Mouse (Mus musculus): ENCODE results near the gene Ly6c1. TPM values are rescaled to one million over a fixed set of nuclear protein-coding genes. Genes with fewer than 3 reads are reported as not detected.
"Not testable (repeated sequence)": the region's sequence is repeated elsewhere in the genome, so short reads cannot be mapped to it uniquely, and the experiment has no call there.

Gene Ly6c1
- polyA plus RNA-seq, 1 experiment from 2014 or later = 0.74 TPM

DNA sequence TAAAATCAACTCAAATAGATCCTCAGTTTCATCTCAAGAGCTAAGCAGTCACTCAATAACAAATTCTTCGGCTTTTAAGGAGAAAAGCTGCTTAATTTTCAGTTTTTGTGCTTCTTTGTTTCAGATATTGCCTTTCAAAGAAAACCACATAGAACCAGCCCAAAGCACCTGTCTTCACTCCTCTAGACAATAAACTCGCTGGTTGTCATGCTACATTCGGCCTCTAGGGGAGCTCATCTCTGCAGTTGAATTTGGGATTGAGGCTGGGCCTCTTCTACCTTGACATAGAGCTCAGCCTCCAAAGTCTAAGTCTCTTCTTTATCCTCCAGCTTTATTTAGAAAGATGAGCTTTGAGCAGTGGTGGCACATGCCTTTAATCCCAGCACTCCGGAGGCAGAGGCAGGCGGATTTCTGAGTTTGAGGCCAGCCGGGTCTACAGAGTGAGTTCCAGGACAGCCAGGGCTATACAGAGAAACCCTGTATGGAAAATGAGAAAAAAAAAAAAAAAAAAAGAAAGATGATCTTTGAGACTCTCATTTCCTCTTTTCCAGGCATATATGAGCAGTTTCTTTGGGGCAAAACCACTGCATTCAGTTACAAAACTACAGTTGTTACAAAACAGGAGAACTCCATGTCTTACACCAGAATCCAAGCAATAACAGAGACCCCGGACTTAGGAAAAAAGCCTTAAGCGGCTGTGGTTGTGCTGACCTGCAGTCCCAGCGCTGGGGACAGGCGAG lies 27.4 kb downstream of the Ly6c1 start:
- not testable (repeated sequence) for H3K27ac ChIP-seq; DNase-seq (ENCODE audit: extremely low spot score, low spot score); H3K4me1 ChIP-seq; H3K27me3 ChIP-seq (ENCODE audit: poor library complexity, severe bottlenecking); H3K36me3 ChIP-seq (replicated peaks); H3K9me3 ChIP-seq; H3K4me3 ChIP-seq
- 78% methylated on average over 8 of the region's 10 CpGs for WGBS

- WGBS = 49% methylated on average over 2 of the region's 2 CpGs
- not testable (repeated sequence) for H3K4me3 ChIP-seq; H3K4me1 ChIP-seq; H3K36me3 ChIP-seq (replicated peaks); H3K27me3 ChIP-seq (ENCODE audit: poor library complexity, severe bottlenecking); H3K9me3 ChIP-seq; H3K27ac ChIP-seq; DNase-seq (ENCODE audit: extremely low spot score, low spot score)
These were observed 29.2 kb downstream of the Ly6c1 start for GRCm38 (mm10) chr15:75019446-75019845.

Other genes starting within 250 kb of the Ly6c1 start
- gene Gml2, start 229.8 kb downstream of the Ly6c1 start, polyA plus RNA-seq (2016; fragmentation: Nextera tagmentation; extraction: Ambion mirVana) = not detected in 2 replicates
- gene 2010109I03Rik, start 151.8 kb downstream of the Ly6c1 start, polyA plus RNA-seq (2016; fragmentation: Nextera tagmentation; extraction: Ambion mirVana) = not detected in 2 replicates
- not detected in 2 replicates for gene Ly6i, start 65.4 kb downstream of the Ly6c1 start, polyA plus RNA-seq (2016; fragmentation: Nextera tagmentation; extraction: Ambion mirVana)
- not detected in 2 replicates for gene Ly6a, start 50.8 kb downstream of the Ly6c1 start, polyA plus RNA-seq (2016; fragmentation: Nextera tagmentation; extraction: Ambion mirVana)
- not detected in 2 replicates for gene Ly6c2, start 63.1 kb upstream of the Ly6c1 start, polyA plus RNA-seq (2016; fragmentation: Nextera tagmentation; extraction: Ambion mirVana)
- not detected in 2 replicates for gene Ly6g, start 106.4 kb upstream of the Ly6c1 start, polyA plus RNA-seq (2016; fragmentation: Nextera tagmentation; extraction: Ambion mirVana)
- not detected in 2 replicates for gene BC025446, start 167.5 kb upstream of the Ly6c1 start, polyA plus RNA-seq (2016; fragmentation: Nextera tagmentation; extraction: Ambion mirVana)
- gene Ly6f, start 219.6 kb upstream of the Ly6c1 start, polyA plus RNA-seq (2016; fragmentation: Nextera tagmentation; extraction: Ambion mirVana) = not detected in 2 replicates

Measured in forebrain, embryonic 10.5 days (tissue).